Mouse (Mus musculus): ENCODE data around the gene Dnah2. TPM values are rescaled to one million over a fixed set of nuclear protein-coding genes. Genes with fewer than 3 reads are reported as not detected.

The Dnah2 gene
- total RNA-seq (2023), result 0.15 TPM

DNA sequence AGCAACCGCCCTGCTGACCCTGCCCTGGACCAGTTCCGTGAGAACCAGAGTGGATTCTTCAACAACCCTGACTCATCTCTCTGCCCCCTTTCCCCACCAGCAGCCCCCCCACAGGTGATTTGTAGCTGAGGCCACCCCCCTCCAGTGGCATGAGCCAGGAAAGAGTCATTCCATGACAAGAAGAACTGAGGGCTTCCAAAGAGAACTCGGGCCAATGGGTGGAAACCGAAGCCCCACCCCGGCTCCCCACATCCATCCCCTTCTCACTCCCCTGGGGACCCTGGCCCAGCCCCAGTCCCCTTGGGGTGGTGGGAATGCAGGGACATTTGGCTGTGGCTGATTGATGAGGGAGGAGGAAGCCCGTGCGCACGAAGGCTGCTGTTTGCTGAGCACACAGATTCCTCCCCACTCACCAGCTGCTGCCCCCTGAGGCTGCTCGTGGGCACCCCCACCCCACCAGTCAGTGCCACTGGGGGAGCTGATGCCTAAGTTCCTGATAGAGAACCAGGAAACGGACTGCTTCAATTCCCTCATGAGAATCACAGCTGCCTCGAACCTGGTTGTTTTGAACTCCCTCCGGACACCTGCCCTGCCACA, at the start of gene Dnah2:
Gene Dnah2 (minus strand): TSS at position 51 of the 597 bp plus-strand sequence.

DNA sequence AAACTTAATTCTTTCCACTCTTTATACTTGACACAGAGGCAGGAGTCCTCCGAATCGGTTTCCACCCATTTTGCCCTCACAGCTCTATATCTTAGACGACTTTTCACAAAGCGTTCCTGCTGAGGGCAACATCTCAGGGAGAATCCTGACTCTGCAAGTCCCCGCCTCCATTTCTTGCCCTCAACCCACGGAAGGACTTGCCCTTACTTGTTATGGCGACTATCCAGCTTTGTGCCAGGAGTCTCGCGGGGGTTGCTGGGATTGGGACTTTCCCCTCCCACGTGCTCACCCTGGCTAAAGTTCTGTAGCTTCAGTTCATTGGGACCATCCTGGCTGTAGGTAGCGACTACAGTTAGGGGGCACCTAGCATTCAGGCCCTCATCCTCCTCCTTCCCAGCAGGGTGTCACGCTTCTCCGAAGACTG, 31.2 kb upstream of the Dnah2 start, which contains the start of the genes Wrap53 and Trp53:
Gene Wrap53 (minus strand): TSS at position 165 of the 424 bp plus-strand sequence.
Gene Trp53 (plus strand): TSS at position 269 of the 424 bp plus-strand sequence.

DNA sequence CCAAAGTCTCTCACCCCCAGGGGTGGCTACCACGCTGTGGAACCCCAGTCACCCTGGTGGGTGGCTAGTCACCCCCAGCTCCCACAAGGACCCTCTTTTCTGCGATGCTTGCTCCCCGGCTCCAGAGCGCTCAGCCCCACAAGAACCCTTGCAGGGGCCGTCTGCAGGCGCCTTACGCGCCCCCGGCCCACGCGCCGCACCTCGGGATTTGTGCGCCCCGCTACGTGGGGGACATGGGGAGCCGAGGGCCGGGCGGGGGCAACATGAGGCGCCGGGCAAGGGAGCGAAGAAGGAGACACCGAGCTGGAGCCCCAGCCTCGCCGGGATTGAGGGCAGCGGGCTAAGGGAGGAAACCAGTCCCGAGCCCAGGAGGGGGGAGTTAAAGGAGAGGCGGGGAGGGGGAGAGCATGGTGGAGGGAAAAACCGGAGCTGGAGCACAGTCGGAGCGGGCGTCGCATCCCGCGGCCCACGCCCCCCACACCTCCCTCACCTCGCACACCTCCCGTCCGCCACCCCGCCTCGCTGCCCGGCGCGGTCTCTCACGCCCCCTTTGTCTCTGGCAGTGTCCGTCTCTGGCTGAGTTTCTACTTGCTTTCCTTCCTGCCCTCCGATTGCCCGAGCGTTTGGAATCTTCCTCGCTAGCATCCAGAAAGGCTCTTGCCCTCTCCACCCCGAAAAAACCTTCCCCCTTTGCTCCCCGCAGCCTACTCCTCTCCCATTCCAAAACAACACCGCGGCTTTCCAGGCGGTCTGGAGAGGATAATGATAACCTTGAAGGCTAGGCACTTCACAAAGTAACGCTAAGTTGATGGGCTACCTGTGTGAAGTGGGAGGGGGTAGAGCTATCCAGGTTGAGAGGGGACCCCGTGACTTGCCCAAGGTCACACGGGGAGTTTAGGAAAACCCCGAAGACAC, 11.2 kb upstream of the Dnah2 start, which contains the start of gene Efnb3:
Gene Efnb3 (minus strand): TSS at position 355 of the 915 bp plus-strand sequence.

DNA sequence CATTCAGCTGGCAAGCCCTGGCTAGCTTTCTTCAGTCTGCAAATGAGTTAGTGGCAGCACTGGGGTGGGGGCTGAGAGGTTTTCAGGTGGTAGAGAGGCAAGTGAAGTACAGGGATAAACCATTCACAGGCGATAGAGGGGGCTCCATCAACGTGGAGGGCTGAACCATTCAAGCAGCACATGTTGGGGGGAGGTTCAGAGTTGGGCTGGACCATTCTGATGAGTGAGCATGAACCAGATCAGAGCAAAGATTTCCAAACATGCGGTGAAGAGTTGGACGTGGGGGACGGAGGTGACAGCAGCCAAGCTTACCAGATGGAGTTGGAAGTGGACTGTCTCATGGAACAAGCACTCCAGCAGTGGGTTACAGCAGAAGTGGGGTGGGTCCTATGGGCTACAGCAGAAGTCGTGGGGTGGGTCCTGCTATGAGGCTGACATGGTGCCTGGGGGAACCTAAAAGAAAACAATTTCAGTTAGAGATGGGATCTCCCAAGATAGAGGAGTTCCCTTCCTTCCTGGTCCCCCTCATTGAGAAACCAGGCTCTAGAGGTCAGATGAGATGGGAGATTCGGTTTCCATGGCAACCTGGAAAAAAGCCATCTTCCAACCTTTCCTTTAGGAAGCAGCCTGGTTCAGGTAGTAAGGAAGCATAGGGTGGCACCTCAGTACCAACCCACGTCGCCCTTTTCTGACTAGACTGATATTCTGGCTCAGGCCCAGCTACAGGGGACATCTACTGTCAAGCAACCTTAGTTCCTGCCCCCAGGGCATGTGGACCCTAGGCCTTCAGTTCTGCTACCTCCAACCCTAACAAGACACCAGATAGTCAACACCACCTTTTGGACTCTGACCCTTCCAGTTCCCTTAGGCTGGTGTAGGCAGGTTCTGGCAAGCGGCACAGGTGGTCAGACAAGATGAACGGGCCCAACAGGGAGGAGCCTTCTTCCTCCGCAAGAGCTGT, 135.4 kb downstream of the Dnah2 start, which contains the start of gene Kdm6b:
Gene Kdm6b (minus strand): TSS at position 455 of the 961 bp plus-strand sequence.

DNA sequence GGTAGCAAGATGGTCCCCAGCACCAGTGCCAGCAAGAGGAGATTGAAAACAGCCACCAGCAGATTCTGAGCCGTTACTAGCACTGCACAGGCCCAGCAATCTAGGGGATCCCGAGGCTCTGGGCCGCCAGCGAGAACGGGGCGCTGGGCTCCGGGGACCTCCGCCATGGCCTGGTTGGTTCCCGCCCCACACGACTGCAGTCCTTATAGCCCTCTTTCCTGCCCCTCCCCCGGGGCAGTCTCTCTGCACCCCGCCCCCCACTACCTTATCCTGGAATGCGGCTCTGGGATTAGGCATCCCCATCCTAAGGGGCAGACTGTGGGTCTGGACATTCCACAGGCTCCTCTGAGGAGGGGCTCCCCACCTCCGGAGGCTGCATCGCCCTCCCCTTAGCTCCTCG, 150.9 kb downstream of the Dnah2 start, which contains the start of gene Tmem88:
Gene Tmem88 (minus strand): TSS at position 176 of the 400 bp plus-strand sequence.

DNA sequence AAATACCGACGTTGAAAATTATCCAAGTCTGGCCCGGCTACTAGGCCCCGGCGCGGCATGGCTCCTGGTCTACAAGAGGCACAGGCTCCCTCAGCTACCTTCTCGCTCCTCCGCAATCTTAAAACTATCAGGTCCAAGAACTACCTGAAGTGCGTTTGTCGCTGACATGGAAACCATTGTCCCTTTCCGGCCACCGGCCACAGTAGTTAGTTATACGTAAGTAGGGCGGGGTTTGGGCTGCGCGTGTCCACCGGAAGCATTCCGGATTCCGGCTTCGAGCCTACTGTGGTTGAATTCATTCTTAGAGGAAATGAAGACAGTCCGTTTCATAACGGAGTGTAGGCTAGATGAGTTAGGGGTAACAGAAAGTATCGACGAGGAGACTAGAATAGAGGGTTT, 153.7 kb downstream of the Dnah2 start, which contains the start of the genes Naa38 and Cyb5d1:
Gene Naa38 (plus strand): TSS at position 253 of the 399 bp plus-strand sequence.
Gene Cyb5d1 (minus strand): TSS at position 397 of the 399 bp plus-strand sequence.

Other genes starting within 250 kb of the Dnah2 start
- 11.5 TPM for gene Cntrob, start 225.3 kb downstream of the Dnah2 start, total RNA-seq (2023)
- 20.6 TPM for gene Trappc1, start 225.1 kb downstream of the Dnah2 start, total RNA-seq (2023)
- 2.5 TPM for gene Kcnab3, start 222.9 kb downstream of the Dnah2 start, total RNA-seq (2023)
- gene Rnf227, start 208.6 kb downstream of the Dnah2 start, total RNA-seq (2023), result 2.2 TPM
- 771 TPM for gene Chd3, start 179.7 kb downstream of the Dnah2 start, total RNA-seq (2023)
- 42.7 TPM for gene Naa38, start 153.6 kb downstream of the Dnah2 start, total RNA-seq (2023)
- 39.3 TPM for gene Cyb5d1, start 153.5 kb downstream of the Dnah2 start, total RNA-seq (2023)
- gene Tmem88, start 150.9 kb downstream of the Dnah2 start, total RNA-seq (2023), result 5.5 TPM
- gene Kdm6b, start 135.4 kb downstream of the Dnah2 start, total RNA-seq (2023), result 209 TPM
- 0.53 TPM for gene Efnb3, start 11.1 kb upstream of the Dnah2 start, total RNA-seq (2023)
- gene Wrap53, start 31.1 kb upstream of the Dnah2 start, total RNA-seq (2023), result 13.0 TPM
- 144 TPM for gene Trp53, start 31.2 kb upstream of the Dnah2 start, total RNA-seq (2023)
- gene Atp1b2, start 56.8 kb upstream of the Dnah2 start, total RNA-seq (2023), result 0.27 TPM
- gene Shbg, start 68.8 kb upstream of the Dnah2 start, total RNA-seq (2023), result not detected
- not detected for gene Sat2, start 72.9 kb upstream of the Dnah2 start, total RNA-seq (2023)
- 80.1 TPM for gene Fxr2, start 83.9 kb upstream of the Dnah2 start, total RNA-seq (2023)
- gene Sox15, start 106.2 kb upstream of the Dnah2 start, total RNA-seq (2023), result not detected
- 85.2 TPM for gene Mpdu1, start 113.5 kb upstream of the Dnah2 start, total RNA-seq (2023)
- 14.8 TPM for gene Cd68, start 117.0 kb upstream of the Dnah2 start, total RNA-seq (2023)
- gene Eif4a1, start 123.3 kb upstream of the Dnah2 start, total RNA-seq (2023), result 775 TPM
- gene Senp3, start 133.0 kb upstream of the Dnah2 start, total RNA-seq (2023), result 109 TPM
- not detected for gene Tnfsf13, start 136.7 kb upstream of the Dnah2 start, total RNA-seq (2023)
- gene Tnfsf12, start 146.7 kb upstream of the Dnah2 start, total RNA-seq (2023), result 1.7 TPM
- gene Tnfsfm13, start 147.0 kb upstream of the Dnah2 start, total RNA-seq (2023), result not detected
- 176 TPM for gene Polr2a, start 209.5 kb upstream of the Dnah2 start, total RNA-seq (2023)
- gene Slc35g3, start 212.9 kb upstream of the Dnah2 start, total RNA-seq (2023), result not detected
- gene Zbtb4, start 216.8 kb upstream of the Dnah2 start, total RNA-seq (2023), result 47.4 TPM
- 3.6 TPM for gene Chrnb1, start 246.8 kb upstream of the Dnah2 start, total RNA-seq (2023)